Mouse (Mus musculus) brown adipose tissue, adult 24 weeks (tissue): ENCODE data around the gene Lep. TPM values are rescaled to one million over a fixed set of nuclear protein-coding genes. Genes with fewer than 3 reads are reported as not detected.

Experiments used
- H3K27ac ChIP-seq: fragments of 200-500 bp; replicated peaks from 2 replicates; pipeline ENCODE4 v1.5.1; 2012; ENCODE audit warnings: low read depth, mild to moderate bottlenecking, low read length
- H3K4me1 ChIP-seq: fragments of 200-500 bp; 2 replicates; pipeline ENCODE4 v1.6.1; 2012; ENCODE audit warnings: low read length, mixed read lengths; ENCODE audit not compliant: control insufficient read depth, insufficient read depth, insufficient read length
- H3K4me3 ChIP-seq: fragments of 200-500 bp; 2 replicates; pipeline ENCODE4 v1.5.1; 2012; ENCODE audit warnings: low read depth, mild to moderate bottlenecking, low read length, moderate library complexity; ENCODE audit not compliant: insufficient read depth
- polyA plus RNA-seq: library from polyadenylated mRNA; stranded (reverse); fragments of >200 nt; gene quantifications from 2 replicates; pipeline ENCODE4 v1.2.4, GENCODE M21; 2012; ENCODE audit not compliant: missing spikeins, insufficient read depth, insufficient read length

Lep gene
- polyA plus RNA-seq, 1 experiment = 83.0 TPM

DNA sequence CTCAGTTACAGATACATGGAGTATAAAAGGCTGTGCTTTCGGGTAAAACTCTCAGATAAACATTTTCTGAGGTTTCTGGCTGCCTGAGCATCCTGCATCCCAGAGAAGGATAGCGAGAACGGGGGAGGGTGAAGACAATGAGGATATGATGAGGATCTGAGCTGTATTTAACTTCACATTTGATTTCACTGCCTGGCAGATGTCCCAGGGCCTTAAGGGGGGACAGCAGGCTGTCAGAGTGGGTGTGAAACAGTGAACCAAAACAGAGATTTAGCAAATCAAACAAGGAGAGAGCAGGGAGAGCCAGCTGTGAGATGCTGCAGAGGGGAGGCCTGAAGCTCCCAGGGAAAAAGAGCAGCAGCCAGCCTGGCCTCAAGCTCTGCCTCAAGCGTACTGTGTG lies 19.3 kb downstream of the Lep start:
- no peaks in the 10 kb centered on the region for H3K4me1 ChIP-seq

DNA sequence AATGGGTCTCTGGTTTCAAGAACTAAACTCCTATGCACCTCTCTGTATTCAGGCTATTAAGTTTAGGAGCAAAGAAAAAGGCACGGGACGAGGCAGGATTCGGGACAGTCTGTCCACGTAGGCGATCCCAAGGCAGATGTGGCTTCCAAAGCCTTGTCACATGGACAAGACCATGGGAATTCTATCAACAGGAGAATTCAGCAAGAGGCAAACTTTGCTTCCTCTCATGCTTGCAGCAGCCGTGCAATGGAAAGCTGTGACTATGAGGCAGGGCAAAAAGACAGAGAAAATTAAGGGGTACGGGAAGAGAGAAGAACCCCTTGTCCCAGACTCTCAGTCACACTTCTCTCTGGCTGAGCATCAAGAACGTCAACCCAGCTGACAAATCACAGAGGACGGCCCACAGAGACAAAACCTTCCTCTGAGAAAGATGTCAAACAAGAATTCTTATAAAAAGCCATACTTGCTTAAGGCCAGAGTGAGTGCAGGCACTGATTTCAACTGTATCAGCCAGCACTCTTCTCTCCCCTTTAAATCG lies 21.9 kb downstream of the Lep start:
- no peak overlapping the region for H3K4me3 ChIP-seq

More for the DNA sequence above, 19.3 kb downstream of the Lep start:
- Histone ChIP-seq H3K27ac (no peak overlapping the region), H3K4me3 (no peak overlapping the region)

DNA sequence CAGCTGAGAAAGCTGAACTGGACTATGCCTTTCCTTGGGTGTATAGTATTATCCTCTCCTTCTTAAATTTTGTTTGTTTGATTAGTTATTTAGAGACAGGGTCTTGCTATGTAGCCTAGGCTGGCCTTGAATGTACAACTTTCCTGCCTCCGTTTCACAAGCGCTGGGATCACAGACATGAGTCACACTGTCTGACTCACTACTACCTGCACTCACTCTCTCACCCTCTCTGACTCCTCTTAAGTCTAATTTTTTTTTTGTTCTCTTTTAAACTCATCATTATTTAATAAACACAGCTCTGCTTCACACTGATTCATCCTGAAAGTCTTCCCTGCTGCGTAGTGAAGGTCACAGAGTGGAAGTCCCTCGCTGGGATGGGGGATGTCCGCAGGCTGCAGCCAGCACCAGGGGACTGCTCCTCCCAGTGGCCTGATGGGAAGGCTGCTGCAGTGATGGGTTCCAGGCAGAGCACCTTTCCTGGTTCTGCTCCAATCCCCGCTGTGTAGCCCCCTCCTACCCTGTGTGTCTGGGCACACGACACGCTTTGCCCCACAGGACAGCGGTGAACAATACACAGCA lies 22.8 kb downstream of the Lep start:
- H3K4me3 ChIP-seq = no peak overlapping the region
- H3K27ac ChIP-seq = no peak overlapping the region

More for the DNA sequence above, 21.9 kb downstream of the Lep start:
- H3K27ac ChIP-seq = no peak overlapping the region
- H3K4me1 ChIP-seq = no peaks in the 10 kb centered on the region

DNA sequence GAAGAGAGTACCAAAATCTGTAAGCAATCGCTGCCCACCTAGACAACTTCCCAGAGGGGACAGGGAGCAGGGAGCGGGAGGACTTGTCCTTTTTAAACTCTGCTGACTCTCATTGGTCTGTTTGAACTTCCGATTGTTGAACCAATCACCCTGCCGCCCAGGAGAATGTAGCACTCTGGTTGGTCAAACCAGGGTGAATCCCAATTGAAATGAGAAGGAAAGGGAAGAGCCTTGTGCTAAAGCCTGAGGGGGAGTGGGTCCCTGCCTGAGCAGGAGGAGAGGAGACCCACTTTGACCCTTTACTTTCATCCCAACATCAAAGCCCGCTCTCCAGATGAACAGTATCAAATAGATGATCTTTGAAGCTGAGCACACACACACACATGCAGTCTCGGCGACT lies 24.4 kb downstream of the Lep start:
- H3K4me3 ChIP-seq = no peak overlapping the region
- H3K27ac ChIP-seq = no peak overlapping the region
- peaks cover 7% of the 10 kb centered on the region; the same call in 1 of the 2 replicates for H3K4me1 ChIP-seq

More for the DNA sequence above, 22.8 kb downstream of the Lep start:
- H3K4me1 ChIP-seq = peaks cover 3% of the 10 kb centered on the region; the same call in 1 of the 2 replicates

DNA sequence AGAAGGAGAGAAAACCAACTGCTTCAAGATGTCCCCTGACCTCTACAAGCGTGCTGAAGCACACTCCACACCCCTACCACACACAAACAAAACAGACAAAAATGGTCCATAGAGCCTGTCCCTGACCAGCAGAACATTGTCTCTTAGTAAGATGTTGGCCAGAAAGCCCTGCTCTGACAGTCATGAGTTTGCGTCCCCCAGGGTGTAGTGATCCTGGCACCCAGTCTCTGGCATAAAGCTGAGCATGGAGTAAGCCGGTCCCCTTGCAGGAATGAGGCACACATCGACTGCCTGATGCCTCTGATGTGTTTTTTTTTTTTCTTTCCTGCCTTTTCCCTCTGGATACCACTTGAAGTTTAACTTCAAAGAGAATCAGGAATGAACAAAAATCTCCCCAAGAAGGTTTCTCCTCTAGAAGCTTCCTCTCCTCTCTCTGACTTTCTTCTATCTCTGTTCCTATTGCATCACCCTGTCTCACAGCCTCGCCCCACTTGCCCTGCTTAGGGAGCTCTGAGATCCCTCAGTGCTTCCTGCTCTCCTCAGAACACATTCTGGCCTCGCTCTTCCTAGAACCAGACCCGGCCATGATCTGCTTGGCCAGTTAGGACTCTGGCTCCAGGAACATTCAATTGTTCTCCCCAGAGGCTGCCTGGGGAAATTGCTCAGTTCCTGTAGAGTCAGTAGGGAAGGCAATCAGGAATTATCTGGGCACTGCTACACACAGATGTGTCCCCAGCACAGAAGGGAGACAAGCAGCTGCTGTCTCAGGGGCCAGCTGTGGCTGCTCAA lies 28.1 kb downstream of the Lep start:
- Histone ChIP-seq H3K4me3 (no peak overlapping the region), H3K27ac (peak overlapping the region; percentile 84), H3K4me1 (peaks cover 7% of the 10 kb centered on the region; the same call in 1 of the 2 replicates)

DNA sequence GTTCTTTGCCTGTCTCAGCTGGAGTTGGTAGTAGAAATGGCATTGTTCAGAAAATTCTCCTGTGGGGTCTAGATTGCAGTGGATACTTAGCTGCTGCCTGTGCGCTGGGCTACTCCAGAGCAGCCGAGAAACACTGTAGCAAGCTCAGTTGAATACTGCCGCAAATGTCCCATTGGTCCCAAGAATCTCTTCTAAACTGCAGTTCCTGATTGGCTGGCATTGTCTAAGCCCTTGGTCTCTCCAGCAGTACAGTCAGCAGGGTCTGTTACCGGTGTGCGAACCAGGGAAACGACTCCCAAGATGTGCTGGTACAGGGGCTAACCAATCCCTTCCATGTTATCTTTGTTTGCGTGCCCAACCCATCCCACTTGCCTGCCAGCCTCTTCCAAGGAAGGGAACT lies 32.2 kb downstream of the Lep start:
- Histone ChIP-seq H3K4me1 (peaks cover 7% of the 10 kb centered on the region; the same call in 1 of the 2 replicates), H3K4me3 (no peak overlapping the region), H3K27ac (no peak overlapping the region)

DNA sequence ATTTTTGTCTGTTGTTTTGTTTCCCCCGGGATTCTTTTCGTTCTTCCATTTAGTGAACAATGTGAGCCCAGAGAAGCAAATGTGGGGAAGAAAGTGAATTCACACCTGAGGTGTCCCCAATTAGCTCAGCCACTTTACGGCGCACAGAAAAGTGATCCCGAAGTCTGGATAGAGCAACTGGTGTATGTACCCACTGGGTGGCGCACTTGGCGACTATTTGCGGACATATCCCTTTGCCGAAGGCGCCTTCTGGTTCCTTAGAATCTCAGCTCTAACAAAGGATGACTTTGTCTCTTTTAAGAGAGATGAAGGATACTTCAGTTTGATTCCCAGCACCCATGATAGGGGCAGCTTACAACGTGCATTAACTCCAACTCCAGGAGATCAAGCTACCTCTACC lies 32.9 kb downstream of the Lep start:
- no peak overlapping the region for H3K4me3 ChIP-seq
- H3K27ac ChIP-seq = no peak overlapping the region
- H3K4me1 ChIP-seq = peaks cover 4% of the 10 kb centered on the region; the same call in 1 of the 2 replicates

DNA sequence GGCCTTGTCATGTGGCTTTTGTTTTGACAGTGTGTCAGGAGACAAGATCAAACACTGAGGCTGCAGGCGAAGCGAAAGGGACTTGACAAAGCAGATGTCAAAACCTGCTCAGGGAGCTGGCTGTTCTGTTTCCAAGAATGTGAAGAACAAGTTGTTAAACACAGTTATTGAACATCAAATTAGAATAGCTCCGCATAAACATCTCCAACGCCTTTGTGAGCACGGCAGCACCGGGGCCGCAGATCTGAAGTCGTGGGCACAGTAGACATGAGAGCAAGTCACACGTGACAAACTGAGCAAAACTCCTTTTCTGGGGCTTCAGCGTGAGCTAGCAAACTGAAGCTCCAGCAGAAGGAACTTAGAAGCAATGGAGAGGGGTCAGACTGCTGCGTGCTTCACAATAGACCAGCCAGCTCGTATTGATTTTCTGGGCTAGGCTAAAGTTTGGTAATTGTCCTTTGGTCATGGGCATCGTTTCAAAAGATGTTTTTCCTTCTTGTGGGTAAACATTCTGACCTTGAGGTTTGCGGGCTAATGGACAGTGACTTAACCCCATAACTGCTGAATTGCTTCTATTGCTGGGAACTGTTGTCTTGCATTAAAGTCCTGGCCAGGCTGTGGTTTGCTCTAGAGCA lies 39.6 kb downstream of the Lep start:
- Histone ChIP-seq H3K4me1 (no peaks in the 10 kb centered on the region), H3K27ac (no peak overlapping the region), H3K4me3 (no peak overlapping the region)

DNA sequence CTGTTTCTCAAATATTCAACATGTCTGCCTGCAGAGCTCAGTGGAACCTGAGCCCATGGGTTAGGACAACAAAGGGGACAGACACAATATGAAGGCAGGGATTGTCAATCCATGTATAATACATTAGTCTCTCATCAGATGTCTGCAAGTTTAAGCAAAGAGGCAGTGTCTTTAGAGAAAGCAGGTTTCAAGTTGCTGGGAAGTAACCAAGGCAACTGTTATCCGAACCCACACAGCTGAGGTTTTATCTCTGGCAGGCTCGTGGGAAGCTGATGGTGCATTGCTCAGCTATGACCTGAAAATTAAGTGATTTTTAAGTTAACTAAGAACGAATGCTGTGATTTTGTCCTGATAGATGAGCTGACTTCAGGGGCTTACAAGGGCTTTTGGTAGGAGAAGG lies 40.4 kb downstream of the Lep start:
- no peak overlapping the region for H3K4me3 ChIP-seq
- no peaks in the 10 kb centered on the region for H3K4me1 ChIP-seq
- no peak overlapping the region for H3K27ac ChIP-seq

DNA sequence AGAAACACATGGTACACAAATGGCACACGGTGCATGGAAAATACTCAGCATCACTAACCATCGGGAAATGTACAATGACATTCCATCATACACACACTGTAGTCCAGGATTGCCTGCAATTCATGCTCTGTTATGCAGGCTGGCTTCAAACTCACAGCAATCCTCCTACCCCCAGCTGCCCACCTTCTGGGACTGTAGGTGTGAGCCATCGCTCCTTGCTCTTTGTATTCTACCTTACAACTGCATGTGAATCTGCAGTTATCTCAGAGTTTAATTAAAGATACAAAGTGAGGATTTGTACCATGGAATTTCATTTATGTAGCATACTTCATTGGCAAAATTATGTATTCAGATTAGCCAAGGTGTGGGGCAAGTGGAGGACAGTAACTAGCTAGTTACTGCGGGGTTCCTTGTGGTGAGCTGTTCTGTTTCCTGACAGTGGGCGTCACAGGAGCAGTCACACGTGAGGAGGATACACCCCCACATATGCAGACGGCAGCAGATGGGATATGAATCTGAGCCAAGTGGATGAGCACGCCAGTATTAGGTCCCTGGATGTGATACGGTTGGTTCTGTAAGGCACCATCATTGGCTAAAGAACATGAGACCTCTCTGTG lies 41.3 kb downstream of the Lep start:
- Histone ChIP-seq H3K4me3 (no peak overlapping the region), H3K27ac (no peak overlapping the region), H3K4me1 (no peaks in the 10 kb centered on the region)

DNA sequence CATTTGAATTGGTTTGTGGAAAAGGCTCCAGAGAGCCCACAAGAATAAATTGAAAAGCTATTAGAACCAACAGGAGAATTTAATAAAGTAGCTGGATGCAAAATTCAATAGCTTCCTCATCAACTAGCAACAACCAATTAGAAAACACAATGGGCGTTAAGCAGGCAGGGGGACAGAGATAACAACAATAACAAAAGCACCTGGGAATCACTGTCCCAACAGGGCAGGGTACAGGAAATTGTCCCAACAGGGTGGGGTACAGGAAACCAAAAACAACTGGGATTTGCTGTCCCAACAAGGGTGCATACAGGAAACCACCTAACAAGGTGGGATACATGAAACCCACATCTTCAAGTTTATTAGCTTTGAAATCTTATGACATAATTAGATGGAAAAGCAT lies 48.4 kb downstream of the Lep start:
- Histone ChIP-seq H3K4me1 (peaks cover 4% of the 10 kb centered on the region; the same call in 1 of the 2 replicates), H3K4me3 (no peak overlapping the region), H3K27ac (no peak overlapping the region)

DNA sequence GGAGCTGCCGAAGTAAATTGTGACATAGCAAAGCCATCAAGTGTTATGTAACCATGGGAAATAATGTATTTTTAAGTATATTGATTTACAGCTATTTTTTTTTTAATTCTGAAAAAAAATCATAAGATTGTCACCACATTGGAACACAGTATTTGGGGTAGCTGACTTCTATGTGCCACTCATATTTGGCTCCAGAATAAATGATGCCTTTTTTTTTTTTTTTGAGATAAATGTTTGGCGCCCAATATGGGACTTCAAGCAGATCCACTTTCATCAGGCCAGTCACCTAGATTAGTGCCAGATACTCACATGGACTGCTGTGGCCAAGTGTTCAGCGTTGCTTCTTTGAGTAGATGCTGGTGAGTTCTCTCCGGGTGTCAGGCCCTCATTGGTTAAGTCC lies 51.5 kb downstream of the Lep start:
- Histone ChIP-seq H3K4me3 (no peak overlapping the region), H3K4me1 (peaks cover 4% of the 10 kb centered on the region; the same call in 1 of the 2 replicates), H3K27ac (no peak overlapping the region)

DNA sequence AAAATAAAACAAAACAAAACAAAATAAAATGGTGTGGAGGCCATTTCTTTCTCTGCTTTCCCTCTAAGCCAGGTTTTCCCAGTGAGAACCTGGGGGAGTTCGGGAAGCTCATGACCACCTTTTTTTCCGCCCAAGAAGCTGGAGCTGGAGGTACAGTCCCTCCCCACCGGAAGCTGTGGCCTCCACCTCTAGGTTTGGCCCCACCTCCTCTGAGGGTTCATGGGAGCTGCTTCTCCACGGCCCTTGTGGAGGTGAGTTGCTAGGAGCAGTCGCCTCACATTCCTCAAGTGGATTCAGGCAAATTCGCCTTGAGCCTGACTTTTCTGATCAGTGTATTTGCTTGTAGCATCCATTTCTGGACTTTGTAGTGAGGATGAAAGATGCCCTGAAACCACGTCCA lies 55.7 kb downstream of the Lep start:
- no peak overlapping the region for H3K27ac ChIP-seq
- no peak overlapping the region for H3K4me3 ChIP-seq
- H3K4me1 ChIP-seq = peaks cover 16% of the 10 kb centered on the region

DNA sequence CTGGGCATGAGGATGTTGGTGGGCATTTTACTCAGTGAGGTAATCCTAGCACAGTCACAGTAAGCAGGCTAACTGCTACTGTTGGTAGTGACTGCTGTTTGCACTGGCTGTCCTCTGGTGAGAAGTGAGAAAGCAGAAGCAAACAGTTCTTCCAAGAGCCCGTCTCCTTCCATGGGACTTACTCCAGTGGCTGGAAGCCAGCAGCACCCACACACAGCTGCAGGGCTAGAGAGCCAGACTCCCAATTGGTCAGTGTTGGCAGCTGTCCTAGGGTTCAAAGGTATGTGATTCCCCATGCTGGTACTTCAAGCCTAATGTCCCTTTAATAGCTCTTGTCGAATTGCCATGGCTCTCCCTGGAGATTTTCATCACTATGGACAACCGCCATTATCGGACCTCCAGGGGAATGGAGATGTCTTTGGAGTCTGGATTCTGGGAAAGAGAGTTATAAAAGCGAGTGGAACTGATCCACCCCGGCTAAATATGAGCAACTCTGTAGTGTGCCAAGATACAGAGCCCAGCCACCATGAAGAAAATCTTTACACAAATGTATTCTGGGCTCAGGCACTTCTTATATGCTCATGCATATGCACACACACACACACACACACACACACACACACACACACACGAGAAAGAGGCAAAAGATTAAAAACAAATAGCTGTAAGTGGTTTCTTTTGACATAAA lies 57.5 kb downstream of the Lep start:
- Histone ChIP-seq H3K4me1 (peaks cover 16% of the 10 kb centered on the region), H3K27ac (no peak overlapping the region), H3K4me3 (no peak overlapping the region)
